Mouse (Mus musculus): Measurements from ENCODE around the gene Pitpnc1. TPM values are rescaled to one million over a fixed set of nuclear protein-coding genes. Genes with fewer than 3 reads are reported as not detected.

The Pitpnc1 gene
- polyA plus RNA-seq, 1 experiment from 2014 or later, result 38.1 TPM

DNA sequence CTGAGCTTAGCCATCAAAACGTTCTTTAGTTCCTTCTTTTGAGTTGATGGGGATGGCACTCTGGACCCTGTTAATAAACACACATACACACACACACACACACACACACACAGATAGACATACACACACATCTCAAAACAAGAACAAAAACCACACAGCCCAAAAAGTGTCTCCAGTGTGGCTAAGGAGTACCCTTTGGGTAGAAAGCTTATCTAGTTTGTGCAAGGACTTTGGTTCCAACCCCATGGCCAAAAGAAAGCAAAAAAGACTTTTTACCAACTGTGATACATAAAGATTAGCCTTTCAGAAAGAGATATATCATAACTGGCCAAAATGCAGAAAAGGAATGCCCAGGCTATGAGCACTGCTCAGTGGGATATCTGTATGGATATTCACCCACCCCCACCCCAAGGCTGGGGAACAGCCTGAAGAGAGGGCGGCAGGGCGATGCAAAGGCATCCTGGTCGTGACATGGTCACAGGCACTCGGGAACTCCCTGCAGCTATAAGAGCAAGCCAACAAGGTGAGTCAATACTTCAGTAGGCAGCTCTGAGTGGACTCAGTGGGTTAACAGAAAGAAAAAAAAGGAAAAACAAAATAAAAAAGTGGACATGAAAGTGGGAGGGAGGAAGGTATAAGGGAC is 60.3 kb downstream of the Pitpnc1 start:
- H3K36me3 ChIP-seq (ENCODE audit: control insufficient read depth, insufficient read depth, low read length), result no peaks in the 10 kb centered on the region
- no peaks in the 10 kb centered on the region for H3K9me3 ChIP-seq (ENCODE audit: control insufficient read depth, low read length)
- DNase-seq (ENCODE audit: low spot score) (no peak), ATAC-seq (ENCODE audit: insufficient read depth, low FRiP score, low TSS enrichment) (no peak)
- H3K27me3 ChIP-seq (ENCODE audit: control insufficient read depth, insufficient read depth, low read length), result no peaks in the 10 kb centered on the region
- H3K4me1 ChIP-seq (ENCODE audit: control insufficient read depth, insufficient read depth, low read length), result peaks cover 18% of the 10 kb centered on the region
- no peak overlapping the region for H3K27ac ChIP-seq (ENCODE audit: low read depth, low read length)
- WGBS, result 80% methylated on average over 5 of the region's 5 CpGs
- H3K4me2 ChIP-seq (ENCODE audit: low read depth), result no peak overlapping the region
- H3K4me3 ChIP-seq (ENCODE audit: low read depth, low read length), result no peak overlapping the region
- no peak overlapping the region for H3K9ac ChIP-seq (ENCODE audit: low read length)

DNA sequence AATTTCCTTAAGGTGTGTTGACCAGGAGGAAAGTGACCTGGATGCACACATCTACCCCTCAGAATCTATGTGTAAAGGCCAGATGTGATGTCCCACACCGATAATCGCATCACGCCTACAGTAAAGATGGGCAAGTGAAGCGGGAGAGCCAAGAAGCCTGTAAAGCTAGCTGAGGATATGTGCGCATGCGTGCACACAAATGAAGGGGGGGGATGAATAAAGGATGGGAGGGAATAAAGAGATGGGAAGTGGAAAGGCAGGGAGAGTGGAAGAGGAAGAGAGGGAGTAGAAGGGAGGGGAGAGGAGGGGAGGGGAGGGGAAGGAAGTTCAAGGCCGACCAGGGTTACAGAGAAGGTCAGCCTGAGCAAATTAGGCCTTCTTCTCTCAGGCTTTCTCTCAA is 61.6 kb downstream of the Pitpnc1 start:
- no peaks in the 10 kb centered on the region for H3K9me3 ChIP-seq (ENCODE audit: control insufficient read depth, low read length)
- no peak overlapping the region for H3K27ac ChIP-seq (ENCODE audit: low read depth, low read length)
- H3K4me3 ChIP-seq (ENCODE audit: low read depth, low read length), result no peak overlapping the region
- H3K27me3 ChIP-seq (ENCODE audit: control insufficient read depth, insufficient read depth, low read length), result no peaks in the 10 kb centered on the region
- WGBS, result 91% methylated on average over 7 of the region's 7 CpGs
- H3K36me3 ChIP-seq (ENCODE audit: control insufficient read depth, insufficient read depth, low read length), result no peaks in the 10 kb centered on the region
- ATAC-seq (ENCODE audit: insufficient read depth, low FRiP score, low TSS enrichment) (no peak), DNase-seq (ENCODE audit: low spot score) (no peak)
- no peak overlapping the region for H3K9ac ChIP-seq (ENCODE audit: low read length)
- H3K4me2 ChIP-seq (ENCODE audit: low read depth), result no peak overlapping the region
- H3K4me1 ChIP-seq (ENCODE audit: control insufficient read depth, insufficient read depth, low read length), result peaks cover 8% of the 10 kb centered on the region; the same call in 1 of the 2 replicates

DNA sequence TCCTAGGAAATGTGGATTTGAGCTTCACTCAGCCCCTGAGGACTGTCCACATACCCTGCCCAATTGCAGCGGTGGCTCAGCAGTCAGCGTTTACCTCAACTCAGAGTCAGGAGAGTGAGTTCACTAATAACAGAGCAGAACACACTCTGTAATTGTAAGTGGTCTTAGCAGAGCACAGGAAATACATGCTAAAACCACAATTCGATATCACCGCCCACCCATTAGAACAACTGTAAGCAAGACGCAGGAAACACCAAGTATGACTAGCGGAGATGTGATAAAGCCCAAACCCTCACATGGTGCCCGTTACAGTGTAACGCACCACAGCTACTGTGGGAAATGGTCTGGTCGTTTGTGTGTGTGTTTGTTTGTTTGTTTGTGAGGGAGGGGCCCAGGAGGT is 62.8 kb downstream of the Pitpnc1 start:
- Histone ChIP-seq H3K27ac (ENCODE audit: low read depth, low read length) (no peak overlapping the region), H3K4me3 (ENCODE audit: low read depth, low read length) (no peak overlapping the region), H3K9ac (ENCODE audit: low read length) (no peak overlapping the region), H3K4me2 (ENCODE audit: low read depth) (no peak overlapping the region), H3K27me3 (ENCODE audit: control insufficient read depth, insufficient read depth, low read length) (no peaks in the 10 kb centered on the region), H3K9me3 (ENCODE audit: control insufficient read depth, low read length) (no peaks in the 10 kb centered on the region), H3K36me3 (ENCODE audit: control insufficient read depth, insufficient read depth, low read length) (no peaks in the 10 kb centered on the region), H3K4me1 (ENCODE audit: control insufficient read depth, insufficient read depth, low read length) (peaks cover under 1% of the 10 kb centered on the region; the same call in 1 of the 2 replicates)
- ATAC-seq (ENCODE audit: insufficient read depth, low FRiP score, low TSS enrichment) (no peak), DNase-seq (ENCODE audit: low spot score) (no peak)
- WGBS, result 93% methylated on average over 9 of the region's 9 CpGs

DNA sequence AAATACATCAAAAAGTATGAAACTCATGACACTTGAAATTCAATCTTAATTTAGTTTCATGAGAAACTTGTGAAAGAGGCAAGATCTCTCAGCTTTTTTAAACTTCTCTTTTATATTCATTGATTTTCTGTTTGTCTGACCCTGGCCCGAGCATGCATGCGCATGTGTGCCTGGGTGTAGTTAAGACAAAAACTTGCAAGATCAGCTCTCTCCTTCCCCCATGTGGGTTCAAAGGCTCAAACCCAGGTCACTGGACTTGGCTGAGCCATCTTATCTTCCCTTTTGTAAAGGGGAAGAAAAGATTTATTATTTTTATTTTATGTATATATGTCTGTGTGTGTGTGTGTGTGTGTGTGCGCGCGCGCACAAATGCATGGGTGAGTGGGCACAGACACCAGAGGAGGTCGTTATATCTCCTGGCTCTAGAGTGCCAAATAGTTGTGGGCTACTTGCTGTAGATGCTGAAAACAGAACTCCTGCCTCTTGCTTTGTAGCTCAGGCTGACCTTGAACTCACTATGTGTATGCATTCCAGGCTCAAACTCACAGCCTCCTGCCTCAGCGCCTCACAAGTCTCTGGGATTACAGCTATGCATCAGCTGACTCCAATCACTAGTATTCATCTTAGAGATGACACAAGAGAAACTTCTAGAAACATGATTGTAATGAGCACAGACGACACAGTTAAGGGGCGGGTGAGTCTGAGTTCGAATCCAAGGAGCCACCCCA is 64.7 kb downstream of the Pitpnc1 start:
- H3K9me3 ChIP-seq (ENCODE audit: control insufficient read depth, low read length), result no peaks in the 10 kb centered on the region

DNA sequence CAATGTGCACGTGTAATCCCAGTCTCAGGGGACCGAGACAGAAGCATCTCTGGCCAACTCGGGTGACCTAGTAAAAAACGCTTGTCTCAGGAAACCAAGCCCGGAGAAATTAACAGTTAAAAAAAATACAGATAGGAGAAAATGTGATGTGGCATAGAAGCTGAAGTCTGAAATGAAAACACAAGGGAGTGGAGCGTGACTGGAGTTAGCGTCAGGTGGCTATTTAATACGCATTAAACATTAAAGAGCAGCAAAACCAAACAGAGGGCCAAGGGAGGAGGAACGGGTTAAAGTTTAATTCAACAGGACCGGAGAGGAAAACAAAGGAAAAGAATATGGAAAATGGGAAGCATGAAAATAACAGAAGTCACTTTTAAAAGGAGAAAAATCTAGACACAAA is 67.2 kb downstream of the Pitpnc1 start:
- no peak for DNase-seq (ENCODE audit: low spot score)
- no peaks in the 10 kb centered on the region for H3K27me3 ChIP-seq (ENCODE audit: control insufficient read depth, insufficient read depth, low read length)

More for the DNA sequence above, 64.7 kb downstream of the Pitpnc1 start:
- Histone ChIP-seq H3K27ac (ENCODE audit: low read depth, low read length) (no peak overlapping the region), H3K36me3 (ENCODE audit: control insufficient read depth, insufficient read depth, low read length) (no peaks in the 10 kb centered on the region), H3K4me1 (ENCODE audit: control insufficient read depth, insufficient read depth, low read length) (no peaks in the 10 kb centered on the region), H3K4me2 (ENCODE audit: low read depth) (no peak overlapping the region), H3K9ac (ENCODE audit: low read length) (no peak overlapping the region), H3K4me3 (ENCODE audit: low read depth, low read length) (no peak overlapping the region), H3K27me3 (ENCODE audit: control insufficient read depth, insufficient read depth, low read length) (no peaks in the 10 kb centered on the region)
- DNase-seq (ENCODE audit: low spot score), result no peak
- 97% methylated on average over 11 of the region's 11 CpGs for WGBS
- ATAC-seq (ENCODE audit: insufficient read depth, low FRiP score, low TSS enrichment), result no peak

DNA sequence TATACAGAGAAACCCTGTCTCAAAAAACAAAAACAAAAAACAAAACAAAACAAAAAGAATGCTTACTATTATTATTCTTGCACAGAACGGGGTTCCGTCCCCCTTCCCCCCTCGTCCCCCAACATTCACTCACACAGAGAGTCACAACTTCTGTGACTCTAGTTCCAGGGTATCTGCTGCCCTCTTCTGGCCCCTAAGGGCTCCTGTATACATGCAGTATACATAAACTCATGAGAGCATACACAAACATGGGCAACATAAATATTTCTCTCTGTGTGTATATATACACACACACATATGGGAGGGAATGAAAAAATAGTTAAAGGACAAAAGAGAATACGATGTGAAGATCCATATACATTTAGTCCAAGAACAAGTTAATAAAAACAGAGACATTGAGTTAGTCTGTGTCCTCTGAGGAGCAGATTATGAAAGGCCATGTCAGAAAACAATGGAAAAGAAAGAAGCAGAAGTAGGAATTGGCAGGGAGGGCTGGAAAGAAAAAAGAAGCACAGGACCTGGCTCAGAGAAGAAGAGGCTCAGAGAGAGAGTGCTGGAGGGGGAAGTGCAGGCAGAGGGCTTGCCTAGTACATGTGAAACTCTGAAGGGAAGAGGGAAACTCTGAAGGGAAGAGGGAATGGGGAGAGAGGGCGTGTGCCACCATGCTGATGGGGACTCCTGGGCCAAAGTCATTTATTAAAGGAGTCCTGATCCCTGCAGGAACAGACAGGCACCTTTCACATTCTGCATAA is 68.5 kb downstream of the Pitpnc1 start:
- H3K4me1 ChIP-seq (ENCODE audit: control insufficient read depth, insufficient read depth, low read length), result no peaks in the 10 kb centered on the region
- DNase-seq (ENCODE audit: low spot score) (no peak), ATAC-seq (ENCODE audit: insufficient read depth, low FRiP score, low TSS enrichment) (no peak)
- H3K36me3 ChIP-seq (ENCODE audit: control insufficient read depth, insufficient read depth, low read length), result no peaks in the 10 kb centered on the region
- no peak overlapping the region for H3K9ac ChIP-seq (ENCODE audit: low read length)
- H3K4me3 ChIP-seq (ENCODE audit: low read depth, low read length), result no peak overlapping the region
- no peak overlapping the region for H3K27ac ChIP-seq (ENCODE audit: low read depth, low read length)
- 90% methylated on average over 5 of the region's 5 CpGs for WGBS
- no peaks in the 10 kb centered on the region for H3K27me3 ChIP-seq (ENCODE audit: control insufficient read depth, insufficient read depth, low read length)
- no peaks in the 10 kb centered on the region for H3K9me3 ChIP-seq (ENCODE audit: control insufficient read depth, low read length)
- H3K4me2 ChIP-seq (ENCODE audit: low read depth), result no peak overlapping the region

More for the DNA sequence above, 67.2 kb downstream of the Pitpnc1 start:
- Histone ChIP-seq H3K4me3 (ENCODE audit: low read depth, low read length) (no peak overlapping the region), H3K36me3 (ENCODE audit: control insufficient read depth, insufficient read depth, low read length) (no peaks in the 10 kb centered on the region), H3K4me2 (ENCODE audit: low read depth) (no peak overlapping the region), H3K9me3 (ENCODE audit: control insufficient read depth, low read length) (no peaks in the 10 kb centered on the region), H3K27ac (ENCODE audit: low read depth, low read length) (no peak overlapping the region), H3K4me1 (ENCODE audit: control insufficient read depth, insufficient read depth, low read length) (no peaks in the 10 kb centered on the region), H3K9ac (ENCODE audit: low read length) (no peak overlapping the region)
- no peak for ATAC-seq (ENCODE audit: insufficient read depth, low FRiP score, low TSS enrichment)
- 87% methylated on average over 10 of the region's 10 CpGs for WGBS

DNA sequence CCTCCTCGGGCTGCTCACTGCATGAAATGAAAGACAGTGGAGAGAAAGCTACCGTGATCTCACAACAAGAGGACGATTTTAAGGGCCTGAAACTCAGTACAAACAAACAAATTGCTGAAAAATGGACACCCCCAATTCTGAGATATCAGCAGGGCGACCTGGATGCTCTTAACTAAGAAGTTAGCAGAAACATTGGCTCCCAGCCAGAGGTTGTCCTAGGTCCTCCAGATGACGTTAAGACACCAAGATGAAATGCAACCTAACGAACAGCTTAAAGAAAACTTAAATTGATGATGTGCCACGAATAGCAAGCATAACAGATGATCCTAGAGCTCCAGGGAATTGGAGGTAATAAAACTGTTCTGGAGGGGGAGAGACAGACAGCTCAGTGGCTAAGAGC is 69.7 kb downstream of the Pitpnc1 start:
- no peaks in the 10 kb centered on the region for H3K36me3 ChIP-seq (ENCODE audit: control insufficient read depth, insufficient read depth, low read length)

DNA sequence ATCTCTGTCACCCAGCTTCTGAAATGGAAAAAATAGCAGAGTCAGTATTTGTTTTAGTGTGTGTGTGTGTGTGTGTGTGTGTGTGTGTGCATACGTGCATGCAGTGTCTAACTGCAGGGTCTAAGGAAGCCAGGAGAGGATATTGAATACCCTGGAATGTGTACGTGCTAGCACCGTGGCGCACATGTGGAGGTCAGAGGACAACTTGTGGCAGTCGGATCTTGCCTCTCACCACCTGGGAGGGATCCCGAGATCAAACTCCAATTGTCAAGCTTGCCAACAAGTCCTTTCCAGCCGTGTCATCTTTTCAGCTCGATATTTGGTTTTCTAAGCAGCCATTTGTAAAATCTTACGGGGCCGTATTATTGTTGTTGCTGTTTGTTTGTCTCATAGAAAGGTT is 70.5 kb downstream of the Pitpnc1 start:
- ATAC-seq (ENCODE audit: insufficient read depth, low FRiP score, low TSS enrichment) (no peak), DNase-seq (ENCODE audit: low spot score) (no peak)
- no peak overlapping the region for H3K4me3 ChIP-seq (ENCODE audit: low read depth, low read length)
- H3K27ac ChIP-seq (ENCODE audit: low read depth, low read length), result no peak overlapping the region
- no peaks in the 10 kb centered on the region for H3K4me1 ChIP-seq (ENCODE audit: control insufficient read depth, insufficient read depth, low read length)
- H3K9me3 ChIP-seq (ENCODE audit: control insufficient read depth, low read length), result no peaks in the 10 kb centered on the region
- 83% methylated on average over 10 of the region's 10 CpGs for WGBS
- no peaks in the 10 kb centered on the region for H3K27me3 ChIP-seq (ENCODE audit: control insufficient read depth, insufficient read depth, low read length)
- H3K9ac ChIP-seq (ENCODE audit: low read length), result no peak overlapping the region
- H3K36me3 ChIP-seq (ENCODE audit: control insufficient read depth, insufficient read depth, low read length), result no peaks in the 10 kb centered on the region
- no peak overlapping the region for H3K4me2 ChIP-seq (ENCODE audit: low read depth)

More for the DNA sequence above, 69.7 kb downstream of the Pitpnc1 start:
- DNase-seq (ENCODE audit: low spot score) (no peak), ATAC-seq (ENCODE audit: insufficient read depth, low FRiP score, low TSS enrichment) (no peak)
- H3K4me3 ChIP-seq (ENCODE audit: low read depth, low read length), result no peak overlapping the region
- no peak overlapping the region for H3K27ac ChIP-seq (ENCODE audit: low read depth, low read length)
- H3K9ac ChIP-seq (ENCODE audit: low read length), result no peak overlapping the region
- H3K9me3 ChIP-seq (ENCODE audit: control insufficient read depth, low read length), result no peaks in the 10 kb centered on the region
- no peaks in the 10 kb centered on the region for H3K27me3 ChIP-seq (ENCODE audit: control insufficient read depth, insufficient read depth, low read length)
- no peaks in the 10 kb centered on the region for H3K4me1 ChIP-seq (ENCODE audit: control insufficient read depth, insufficient read depth, low read length)
- WGBS, result 77% methylated on average over 7 of the region's 7 CpGs
- H3K4me2 ChIP-seq (ENCODE audit: low read depth), result no peak overlapping the region

All from neural tube, embryonic 11.5 days (tissue).